Mouse (Mus musculus): ENCODE measurements around the gene Nr5a2. TPM values are rescaled to one million over a fixed set of nuclear protein-coding genes. Genes with fewer than 3 reads are reported as not detected.
A peak's percentile ranks its signal among the peaks of the same experiment; 100 is the strongest.

The Nr5a2 gene
- polyA plus RNA-seq, 1 experiment = 0.58 TPM

DNA sequence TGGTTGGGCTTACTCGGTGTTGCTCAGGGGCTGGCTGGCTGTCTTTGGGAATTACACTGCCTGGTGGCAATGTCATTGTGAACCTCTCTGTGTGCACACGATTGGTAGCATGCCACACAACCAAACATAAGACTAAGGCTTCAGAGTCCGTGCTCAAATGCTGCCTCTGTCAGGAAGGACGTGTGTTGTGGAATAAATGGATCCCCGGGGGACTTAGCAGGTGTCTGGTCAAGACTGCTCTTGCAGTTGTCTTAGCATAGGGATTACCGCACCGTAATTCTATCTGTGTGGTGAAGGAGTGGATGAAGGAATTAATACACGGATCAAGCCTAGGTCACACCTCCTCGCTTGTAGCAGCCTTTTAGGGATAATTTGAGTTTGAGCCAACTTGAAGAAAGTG lies 32.8 kb downstream of the Nr5a2 start:
- TF ChIP-seq CTCF (conservative IDR thresholded peaks at IDR 0.05; ENCODE audit: insufficient read depth, insufficient read length, low read depth, low read length) = no peak
- no peak for TF ChIP-seq POLR2A (IDR thresholded peaks at IDR 0.05; ENCODE audit: low read depth, low read length)
- 61% methylated on average over 9 of the region's 9 CpGs for WGBS
- H3K4me1 ChIP-seq (ENCODE audit: control insufficient read depth, insufficient read depth, low read length) = no peaks in the 10 kb centered on the region
- H3K27ac ChIP-seq (ENCODE audit: insufficient read depth, low read depth, low read length) = no peak overlapping the region
- H3K36me3 ChIP-seq (ENCODE audit: control insufficient read depth, insufficient read depth, low read length) = no peaks in the 10 kb centered on the region
- no peak overlapping the region for H3K4me3 ChIP-seq (ENCODE audit: insufficient read depth, low read depth, low read length)
- no peak for DNase-seq
- H3K27me3 ChIP-seq (replicated peaks; ENCODE audit: control insufficient read depth, insufficient read depth, low read length) = no peaks in the 10 kb centered on the region

DNA sequence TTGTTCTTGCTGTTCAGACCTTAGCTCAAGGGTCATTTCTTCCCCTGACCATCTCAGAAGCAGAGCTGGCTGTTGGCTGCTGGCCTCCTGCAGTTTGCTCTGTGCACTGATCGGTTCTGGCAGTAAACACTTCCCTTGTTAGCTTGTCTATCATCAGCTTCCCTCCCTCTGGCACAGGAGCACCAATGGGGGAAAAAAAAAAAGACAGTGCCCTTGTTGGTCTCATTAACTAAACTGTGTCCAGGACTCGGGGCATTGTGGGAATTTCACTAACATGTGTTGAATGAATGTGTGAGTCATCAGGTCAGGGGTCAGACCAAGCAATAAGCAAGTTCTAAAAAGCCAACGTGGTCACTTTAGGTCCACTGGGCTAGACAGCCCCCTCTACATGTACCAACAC lies 34.2 kb downstream of the Nr5a2 start:
- DNase-seq = no peak
- H3K4me1 ChIP-seq (ENCODE audit: control insufficient read depth, insufficient read depth, low read length) = no peaks in the 10 kb centered on the region
- H3K27ac ChIP-seq (ENCODE audit: insufficient read depth, low read depth, low read length) = no peak overlapping the region
- TF ChIP-seq POLR2A (IDR thresholded peaks at IDR 0.05; ENCODE audit: low read depth, low read length) = no peak
- TF ChIP-seq CTCF (conservative IDR thresholded peaks at IDR 0.05; ENCODE audit: insufficient read depth, insufficient read length, low read depth, low read length) = no peak; the same call in 1 of the 2 replicates
- no peaks in the 10 kb centered on the region for H3K36me3 ChIP-seq (ENCODE audit: control insufficient read depth, insufficient read depth, low read length)
- 29% methylated on average over 3 of the region's 3 CpGs for WGBS
- no peaks in the 10 kb centered on the region for H3K27me3 ChIP-seq (replicated peaks; ENCODE audit: control insufficient read depth, insufficient read depth, low read length)
- H3K4me3 ChIP-seq (ENCODE audit: insufficient read depth, low read depth, low read length) = no peak overlapping the region

DNA sequence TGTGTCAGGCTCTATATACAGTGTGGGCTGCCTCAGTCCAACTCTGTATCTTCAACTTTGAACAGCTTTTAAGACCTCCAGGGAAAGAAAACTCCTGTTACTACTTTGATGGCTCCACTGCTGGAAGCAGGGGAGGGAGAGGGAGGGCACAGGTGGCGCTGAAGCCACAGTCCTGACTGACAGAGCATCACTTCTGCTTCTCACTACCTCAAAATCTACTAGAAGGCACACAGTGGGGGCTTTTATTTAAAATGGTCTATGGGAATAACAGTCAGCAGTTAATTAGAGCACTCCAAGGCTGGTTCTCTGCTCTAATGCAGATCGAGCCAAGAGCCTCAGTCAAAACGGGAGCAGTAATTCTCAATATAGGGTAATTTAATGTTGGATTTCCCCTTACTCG lies 40.2 kb downstream of the Nr5a2 start:
- Histone ChIP-seq H3K27me3 (replicated peaks; ENCODE audit: control insufficient read depth, insufficient read depth, low read length) (no peaks in the 10 kb centered on the region), H3K4me3 (ENCODE audit: insufficient read depth, low read depth, low read length) (no peak overlapping the region), H3K36me3 (ENCODE audit: control insufficient read depth, insufficient read depth, low read length) (no peaks in the 10 kb centered on the region), H3K27ac (ENCODE audit: insufficient read depth, low read depth, low read length) (no peak overlapping the region), H3K4me1 (ENCODE audit: control insufficient read depth, insufficient read depth, low read length) (no peaks in the 10 kb centered on the region)
- TF ChIP-seq POLR2A (IDR thresholded peaks at IDR 0.05; ENCODE audit: low read depth, low read length) (no peak), CTCF (conservative IDR thresholded peaks at IDR 0.05; ENCODE audit: insufficient read depth, insufficient read length, low read depth, low read length) (no peak)
- no peak for DNase-seq
- WGBS = 86% methylated on average over 4 of the region's 4 CpGs

DNA sequence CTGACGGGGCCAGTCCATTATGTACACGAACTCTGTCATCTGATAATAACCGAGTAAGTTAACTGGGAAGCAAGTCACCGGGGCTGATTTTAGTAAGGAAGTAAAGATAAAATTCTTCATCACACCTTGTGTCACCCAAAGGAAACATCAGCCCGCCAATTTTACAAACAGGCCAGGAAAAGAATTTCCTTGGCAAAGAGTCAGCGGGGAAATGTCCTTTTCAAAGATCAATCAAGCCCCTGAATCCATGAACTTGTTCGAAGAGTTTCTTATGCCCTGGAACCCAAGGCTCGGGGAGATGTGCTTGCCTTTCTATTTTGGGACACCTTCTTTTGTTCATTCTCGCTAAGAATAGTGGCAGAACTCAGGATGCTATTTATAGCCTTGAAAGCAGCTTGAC lies 41.5 kb downstream of the Nr5a2 start:
- Histone ChIP-seq H3K4me1 (ENCODE audit: control insufficient read depth, insufficient read depth, low read length) (no peaks in the 10 kb centered on the region), H3K36me3 (ENCODE audit: control insufficient read depth, insufficient read depth, low read length) (no peaks in the 10 kb centered on the region), H3K4me3 (ENCODE audit: insufficient read depth, low read depth, low read length) (no peak overlapping the region), H3K27ac (ENCODE audit: insufficient read depth, low read depth, low read length) (no peak overlapping the region), H3K27me3 (replicated peaks; ENCODE audit: control insufficient read depth, insufficient read depth, low read length) (no peaks in the 10 kb centered on the region)
- peak; percentile 65 for DNase-seq
- WGBS = 53% methylated on average over 9 of the region's 9 CpGs
- TF ChIP-seq POLR2A (IDR thresholded peaks at IDR 0.05; ENCODE audit: low read depth, low read length) (no peak), CTCF (conservative IDR thresholded peaks at IDR 0.05; ENCODE audit: insufficient read depth, insufficient read length, low read depth, low read length) (no peak)

DNA sequence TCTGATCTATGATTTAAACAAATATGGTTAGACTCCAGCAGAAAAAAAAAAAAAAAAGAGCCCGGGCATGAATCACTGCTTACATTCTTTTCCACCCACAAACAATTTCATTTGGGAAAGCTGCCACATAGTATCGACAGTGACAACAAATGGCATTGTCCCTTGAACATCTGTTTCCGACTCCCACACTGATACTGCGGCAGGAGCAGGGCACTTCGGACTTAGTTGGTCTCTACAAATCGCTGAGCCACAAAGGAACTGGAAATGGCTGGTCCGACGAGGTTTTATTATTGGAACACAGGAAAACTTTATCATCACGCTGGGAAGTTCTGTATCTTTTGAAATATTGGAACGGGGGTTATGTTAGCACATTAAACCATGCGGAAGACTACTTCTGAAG lies 44.8 kb downstream of the Nr5a2 start:
- Histone ChIP-seq H3K27ac (ENCODE audit: insufficient read depth, low read depth, low read length) (no peak overlapping the region; the same call in 1 of the 2 replicates), H3K4me3 (ENCODE audit: insufficient read depth, low read depth, low read length) (no peak overlapping the region; the same call in 1 of the 2 replicates), H3K4me1 (ENCODE audit: control insufficient read depth, insufficient read depth, low read length) (no peaks in the 10 kb centered on the region), H3K36me3 (ENCODE audit: control insufficient read depth, insufficient read depth, low read length) (no peaks in the 10 kb centered on the region), H3K27me3 (replicated peaks; ENCODE audit: control insufficient read depth, insufficient read depth, low read length) (no peaks in the 10 kb centered on the region)
- TF ChIP-seq CTCF (conservative IDR thresholded peaks at IDR 0.05; ENCODE audit: insufficient read depth, insufficient read length, low read depth, low read length) (no peak), POLR2A (IDR thresholded peaks at IDR 0.05; ENCODE audit: low read depth, low read length) (no peak)
- 20% methylated on average over 11 of the region's 11 CpGs for WGBS
- peak; percentile 74 for DNase-seq

DNA sequence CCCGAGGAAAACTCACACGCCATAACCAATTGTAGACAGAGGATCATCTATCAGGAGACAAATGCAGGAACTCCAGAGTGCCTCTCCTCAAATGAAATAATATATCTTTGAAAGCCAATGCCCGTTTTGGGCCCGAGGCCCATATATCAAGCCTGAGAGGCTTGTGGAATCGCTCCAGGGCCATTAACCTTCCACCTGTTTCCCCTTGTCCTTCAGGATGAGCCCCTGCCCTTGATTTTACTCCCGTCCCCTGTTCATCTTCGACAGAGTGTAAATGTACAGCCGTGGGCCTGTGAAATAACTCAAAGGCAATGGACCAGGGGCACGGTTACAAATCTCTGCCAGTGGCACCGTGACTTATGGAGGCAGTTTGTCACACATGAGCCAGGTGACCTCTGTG lies 48.3 kb downstream of the Nr5a2 start:
- DNase-seq = no peak

DNA sequence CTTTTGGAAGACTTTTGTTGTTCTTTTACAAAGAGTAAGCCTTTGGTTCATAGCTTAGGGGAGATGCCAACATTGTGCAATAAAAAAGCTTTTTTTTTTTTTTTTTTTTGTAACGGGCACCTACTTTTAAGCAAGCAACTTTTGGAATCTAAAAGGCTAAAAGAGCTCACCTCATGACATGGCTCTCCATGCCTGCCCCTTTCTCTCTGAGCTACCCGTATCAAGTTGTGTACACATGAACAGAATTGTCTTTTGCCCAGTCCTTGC lies 48.7 kb downstream of the Nr5a2 start:
- no peak for DNase-seq
- Histone ChIP-seq H3K27ac (ENCODE audit: insufficient read depth, low read depth, low read length) (no peak overlapping the region), H3K4me3 (ENCODE audit: insufficient read depth, low read depth, low read length) (no peak overlapping the region), H3K4me1 (ENCODE audit: control insufficient read depth, insufficient read depth, low read length) (no peaks in the 10 kb centered on the region), H3K36me3 (ENCODE audit: control insufficient read depth, insufficient read depth, low read length) (no peaks in the 10 kb centered on the region), H3K27me3 (replicated peaks; ENCODE audit: control insufficient read depth, insufficient read depth, low read length) (no peaks in the 10 kb centered on the region)
- no peak for TF ChIP-seq CTCF (conservative IDR thresholded peaks at IDR 0.05; ENCODE audit: insufficient read depth, insufficient read length, low read depth, low read length)
- no peak for TF ChIP-seq POLR2A (IDR thresholded peaks at IDR 0.05; ENCODE audit: low read depth, low read length)
- WGBS = 34% methylated on average over 2 of the region's 2 CpGs

More for the DNA sequence above, 48.3 kb downstream of the Nr5a2 start:
- no peak overlapping the region for H3K4me3 ChIP-seq (ENCODE audit: insufficient read depth, low read depth, low read length)
- WGBS = 39% methylated on average over 10 of the region's 10 CpGs
- H3K27ac ChIP-seq (ENCODE audit: insufficient read depth, low read depth, low read length) = no peak overlapping the region
- no peaks in the 10 kb centered on the region for H3K36me3 ChIP-seq (ENCODE audit: control insufficient read depth, insufficient read depth, low read length)
- TF ChIP-seq CTCF (conservative IDR thresholded peaks at IDR 0.05; ENCODE audit: insufficient read depth, insufficient read length, low read depth, low read length) (no peak), POLR2A (IDR thresholded peaks at IDR 0.05; ENCODE audit: low read depth, low read length) (no peak)
- no peaks in the 10 kb centered on the region for H3K4me1 ChIP-seq (ENCODE audit: control insufficient read depth, insufficient read depth, low read length)
- H3K27me3 ChIP-seq (replicated peaks; ENCODE audit: control insufficient read depth, insufficient read depth, low read length) = no peaks in the 10 kb centered on the region
